Mouse (Mus musculus): ENCODE data around the gene Sardh. TPM values are rescaled to one million over a fixed set of nuclear protein-coding genes. Genes with fewer than 3 reads are reported as not detected.

Gene Sardh
- 20.0 and 41.0 TPM in 2 replicates for polyA plus RNA-seq (2012; rRNA removed; ENCODE audit: low replicate concordance)

GRCm38 (mm10) chr2:27248211-27248610 is at the start of gene Sardh:
Sardh (minus strand) TSS chr2:27248337.

GRCm38 (mm10) chr2:27164796-27165590 is 83.1 kb downstream of the Sardh start, which contains the start of gene Dbh:
Dbh (plus strand) TSS chr2:27165233.

GRCm38 (mm10) chr2:27141950-27142693 is 106.0 kb downstream of the Sardh start, which contains the start of gene Fam163b:
Fam163b (minus strand) TSS chr2:27142491.

Other genes with a start within 250 kb of the Sardh start
- gene Cacfd1, start 238.4 kb downstream of the Sardh start, polyA plus RNA-seq (2012; rRNA removed; ENCODE audit: low replicate concordance): 42.6 and 58.6 TPM in 2 replicates
- 9.5 and 16.0 TPM in 2 replicates for gene Slc2a6, start 220.3 kb downstream of the Sardh start, polyA plus RNA-seq (2012; rRNA removed; ENCODE audit: low replicate concordance)
- gene Mymk, start 176.2 kb downstream of the Sardh start, polyA plus RNA-seq (2012; rRNA removed; ENCODE audit: low replicate concordance): 0.16 and 0.72 TPM in 2 replicates
- gene Adamtsl2, start 169.0 kb downstream of the Sardh start, polyA plus RNA-seq (2012; rRNA removed; ENCODE audit: low replicate concordance): 1.3 and 2.5 TPM in 2 replicates
- 0.12 and 0.14 TPM in 2 replicates for gene Fam163b, start 105.8 kb downstream of the Sardh start, polyA plus RNA-seq (2012; rRNA removed; ENCODE audit: low replicate concordance)
- gene Dbh, start 83.1 kb downstream of the Sardh start, polyA plus RNA-seq (2012; rRNA removed; ENCODE audit: low replicate concordance): 0.06 TPM in 1 of 2 replicates, not detected in the other
- 21.2 and 32.3 TPM in 2 replicates for gene Vav2, start 178.7 kb upstream of the Sardh start, polyA plus RNA-seq (2012; rRNA removed; ENCODE audit: low replicate concordance)
- 8.6 and 10.5 TPM in 2 replicates for gene Brd3os, start 194.0 kb upstream of the Sardh start, polyA plus RNA-seq (2012; rRNA removed; ENCODE audit: low replicate concordance)